Mouse (Mus musculus): ENCODE measurements around the gene Gm7138. TPM values are rescaled to one million over a fixed set of nuclear protein-coding genes. Genes with fewer than 3 reads are reported as not detected.
"Not testable (repeated sequence)": the region's sequence is repeated elsewhere in the genome, so short reads cannot be mapped to it uniquely, and the experiment has no call there.

Gm7138 gene
- polyA plus RNA-seq, 1 experiment from 2014 or later = not detected

DNA sequence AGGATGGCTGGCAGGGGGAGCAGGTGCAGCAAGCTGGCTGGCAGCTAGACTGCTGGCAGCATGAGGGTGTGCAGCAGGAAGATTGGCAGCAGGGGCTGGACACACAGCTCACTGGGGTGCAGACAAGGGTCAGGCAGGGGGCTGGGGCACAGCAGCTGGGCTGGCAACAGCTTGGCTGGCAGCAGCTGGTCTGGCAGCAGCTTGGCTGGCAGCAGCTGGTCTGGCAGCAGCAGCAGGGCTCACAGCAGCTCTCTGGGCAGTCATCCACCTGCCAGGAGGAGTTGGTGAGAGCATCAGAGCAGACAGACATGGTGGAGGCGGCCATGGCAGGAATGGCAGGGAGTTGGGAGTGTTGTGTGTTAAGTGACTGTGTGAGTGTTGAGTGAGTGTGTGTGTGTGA lies 11.1 kb upstream of the Gm7138 start, which contains the start of gene Gm7137:
Gene Gm7137, minus strand, starts transcription at position 325 of the 400 bp plus-strand sequence.
- WGBS = 44% methylated on average over 1 of the region's 1 CpGs

DNA sequence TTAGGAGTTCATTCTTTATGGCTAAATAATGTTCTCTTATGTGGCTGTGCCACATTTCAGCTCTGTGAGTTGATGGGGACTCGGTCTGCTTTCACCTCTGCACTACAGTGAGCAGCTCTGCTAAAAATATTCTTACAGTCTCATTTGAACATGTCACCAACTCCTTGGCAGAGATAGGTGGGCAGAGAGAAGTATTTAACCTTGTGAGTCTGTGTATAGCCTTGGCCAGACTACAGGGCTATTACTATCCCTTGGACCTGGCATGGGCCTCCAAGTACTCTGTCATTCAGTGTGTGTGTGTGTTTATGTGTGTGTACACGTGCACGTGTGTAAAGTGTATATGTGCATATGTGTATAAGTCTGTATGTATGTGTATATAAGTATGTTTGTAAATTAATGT lies 6.7 kb upstream of the Gm7138 start:
- 83% methylated on average over 3 of the region's 3 CpGs for WGBS
- H3K4me1 ChIP-seq; H3K4me2 ChIP-seq; ATAC-seq (ENCODE audit: borderline replicate concordance, extremely low read depth, low FRiP score, low TSS enrichment); H3K36me3 ChIP-seq; H3K27me3 ChIP-seq; H3K4me3 ChIP-seq; H3K9ac ChIP-seq; H3K9me3 ChIP-seq; H3K27ac ChIP-seq: not testable (repeated sequence)

More for the DNA sequence above, 11.1 kb upstream of the Gm7138 start, which contains the start of gene Gm7137:
- H3K27me3 ChIP-seq; H3K4me3 ChIP-seq; H3K4me1 ChIP-seq; H3K9me3 ChIP-seq; H3K27ac ChIP-seq; H3K9ac ChIP-seq; ATAC-seq (ENCODE audit: borderline replicate concordance, extremely low read depth, low FRiP score, low TSS enrichment); H3K4me2 ChIP-seq; H3K36me3 ChIP-seq: not testable (repeated sequence)

DNA sequence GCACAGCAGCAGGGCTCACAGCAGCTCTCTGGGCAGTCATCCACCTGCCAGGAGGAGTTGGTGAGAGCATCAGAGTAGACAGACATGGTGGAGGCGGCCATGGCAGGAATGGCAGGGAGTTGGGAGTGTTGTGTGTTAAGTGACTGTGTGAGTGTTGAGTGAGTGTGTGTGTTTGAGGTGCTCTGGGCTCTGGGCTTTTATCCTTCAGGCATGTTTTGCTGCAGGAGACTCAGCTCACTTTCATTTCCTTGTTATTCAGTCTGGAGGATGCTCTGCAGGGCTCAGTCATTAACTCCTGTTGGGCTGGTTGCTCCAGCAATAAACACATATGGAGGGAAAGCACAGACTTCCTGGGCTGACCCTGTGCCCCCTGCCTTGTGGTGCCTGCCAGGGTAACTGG lies 5.7 kb upstream of the Gm7138 start, which contains the start of gene Gm3250:
Gene Gm3250, minus strand, starts transcription at position 101 of the 400 bp plus-strand sequence.
- H3K4me3 ChIP-seq; H3K4me2 ChIP-seq; H3K4me1 ChIP-seq; H3K36me3 ChIP-seq; H3K9me3 ChIP-seq; H3K27me3 ChIP-seq; H3K9ac ChIP-seq; H3K27ac ChIP-seq; ATAC-seq (ENCODE audit: borderline replicate concordance, extremely low read depth, low FRiP score, low TSS enrichment): not testable (repeated sequence)
- WGBS = 60% methylated on average over 1 of the region's 1 CpGs

DNA sequence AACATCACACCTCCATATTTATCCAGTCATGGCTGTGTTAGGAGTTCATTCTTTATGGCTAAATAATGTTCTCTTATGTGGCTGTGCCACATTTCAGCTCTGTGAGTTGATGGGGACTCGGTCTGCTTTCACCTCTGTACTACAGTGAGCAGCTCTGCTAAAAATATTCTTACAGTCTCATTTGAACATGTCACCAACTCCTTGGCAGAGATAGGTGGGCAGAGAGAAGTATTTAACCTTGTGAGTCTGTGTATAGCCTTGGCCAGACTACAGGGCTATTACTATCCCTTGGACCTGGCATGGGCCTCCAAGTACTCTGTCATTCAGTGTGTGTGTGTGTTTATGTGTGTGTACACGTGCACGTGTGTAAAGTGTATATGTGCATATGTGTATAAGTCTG lies 4.6 kb downstream of the Gm7138 start:
- not testable (repeated sequence) for ATAC-seq (ENCODE audit: borderline replicate concordance, extremely low read depth, low FRiP score, low TSS enrichment)
- WGBS = 74% methylated on average over 3 of the region's 3 CpGs

DNA sequence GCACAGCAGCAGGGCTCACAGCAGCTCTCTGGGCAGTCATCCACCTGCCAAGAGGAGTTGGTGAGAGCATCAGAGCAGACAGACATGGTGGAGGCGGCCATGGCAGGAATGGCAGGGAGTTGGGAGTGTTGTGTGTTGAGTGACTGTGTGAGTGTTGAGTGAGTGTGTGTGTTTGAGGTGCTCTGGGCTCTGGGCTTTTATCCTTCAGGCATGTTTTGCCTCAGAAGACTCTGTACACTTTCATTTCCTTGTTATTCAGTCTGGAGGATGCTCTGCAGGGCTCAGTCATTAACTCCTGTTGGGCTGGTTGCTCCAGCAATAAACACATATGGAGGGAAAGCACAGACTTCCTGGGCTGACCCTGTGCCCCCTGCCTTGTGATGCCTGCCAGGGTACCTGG lies 5.5 kb downstream of the Gm7138 start, which contains the start of gene Gm3238:
Gene Gm3238, minus strand, starts transcription at position 101 of the 400 bp plus-strand sequence.
- not testable (repeated sequence) for H3K9me3 ChIP-seq; H3K4me1 ChIP-seq; H3K27ac ChIP-seq; ATAC-seq (ENCODE audit: borderline replicate concordance, extremely low read depth, low FRiP score, low TSS enrichment); H3K27me3 ChIP-seq; H3K36me3 ChIP-seq; H3K4me2 ChIP-seq; H3K4me3 ChIP-seq; H3K9ac ChIP-seq
- no CpG with 5 or more reads among the region's 1 CpGs for WGBS

More for the DNA sequence above, 4.6 kb downstream of the Gm7138 start:
- not testable (repeated sequence) for H3K27ac ChIP-seq, H3K27me3 ChIP-seq, H3K9me3 ChIP-seq, H3K9ac ChIP-seq, H3K4me3 ChIP-seq, H3K4me2 ChIP-seq, H3K36me3 ChIP-seq, H3K4me1 ChIP-seq

- ATAC-seq (ENCODE audit: borderline replicate concordance, extremely low read depth, low FRiP score, low TSS enrichment) = no peak
- H3K27me3 ChIP-seq = no peaks in the 10 kb centered on the region
- H3K36me3 ChIP-seq = no peaks in the 10 kb centered on the region
- WGBS = 72% methylated on average over 1 of the region's 1 CpGs
- no peaks in the 10 kb centered on the region for H3K4me1 ChIP-seq
- no peak overlapping the region for H3K4me2 ChIP-seq
- no peak overlapping the region for H3K27ac ChIP-seq
- no peak overlapping the region for H3K9ac ChIP-seq
- no peaks in the 10 kb centered on the region for H3K9me3 ChIP-seq
- H3K4me3 ChIP-seq = no peak overlapping the region
Observed at GRCm38 (mm10) chr10:77769727-77770126, 7.0 kb downstream of the Gm7138 start.

- H3K9ac ChIP-seq; H3K27ac ChIP-seq; H3K27me3 ChIP-seq; H3K4me1 ChIP-seq; H3K9me3 ChIP-seq; H3K4me3 ChIP-seq; H3K36me3 ChIP-seq; H3K4me2 ChIP-seq; ATAC-seq (ENCODE audit: borderline replicate concordance, extremely low read depth, low FRiP score, low TSS enrichment): not testable (repeated sequence)
- WGBS = 50% methylated on average over 1 of the region's 1 CpGs
Observed at GRCm38 (mm10) chr10:77759582-77759981, 17.2 kb downstream of the Gm7138 start, which contains the start of gene Gm3233. Gm3233 (minus strand) TSS chr10:77759682.

DNA sequence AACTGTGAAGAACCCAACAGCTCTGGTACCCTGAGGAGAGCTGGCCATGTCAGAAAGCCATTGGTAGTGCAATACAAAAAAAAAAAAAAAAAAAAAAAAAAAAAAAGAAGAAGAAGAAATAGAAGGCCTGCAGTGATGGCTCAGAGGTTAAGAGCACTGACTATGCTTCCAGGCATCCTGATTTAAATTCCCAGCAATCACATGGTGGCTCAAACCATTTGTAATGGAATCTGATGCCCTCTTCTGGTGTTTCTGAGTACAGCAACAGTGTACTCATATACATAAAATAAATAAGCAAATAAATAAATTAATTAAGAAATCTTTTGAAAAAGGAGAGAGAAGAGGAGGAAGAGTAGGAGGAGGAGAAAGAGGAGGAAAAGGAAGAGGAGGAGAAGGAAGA lies 23.3 kb downstream of the Gm7138 start:
- H3K4me2 ChIP-seq = no peak overlapping the region
- no peak overlapping the region for H3K27ac ChIP-seq
- H3K9ac ChIP-seq = no peak overlapping the region
- no peaks in the 10 kb centered on the region for H3K9me3 ChIP-seq
- no peak for ATAC-seq (ENCODE audit: borderline replicate concordance, extremely low read depth, low FRiP score, low TSS enrichment)
- no peaks in the 10 kb centered on the region for H3K36me3 ChIP-seq
- H3K27me3 ChIP-seq = no peaks in the 10 kb centered on the region
- H3K4me1 ChIP-seq = no peaks in the 10 kb centered on the region
- no peak overlapping the region for H3K4me3 ChIP-seq

GRCm38 (mm10) chr10:77752312-77752711 lies 24.4 kb downstream of the Gm7138 start:
- H3K4me3 ChIP-seq; H3K9ac ChIP-seq; H3K9me3 ChIP-seq; ATAC-seq (ENCODE audit: borderline replicate concordance, extremely low read depth, low FRiP score, low TSS enrichment); H3K36me3 ChIP-seq; H3K27me3 ChIP-seq; H3K4me2 ChIP-seq; H3K27ac ChIP-seq; H3K4me1 ChIP-seq: not testable (repeated sequence)
- 46% methylated on average over 3 of the region's 3 CpGs for WGBS

- not testable (repeated sequence) for H3K9ac ChIP-seq; H3K4me3 ChIP-seq; H3K9me3 ChIP-seq; ATAC-seq (ENCODE audit: borderline replicate concordance, extremely low read depth, low FRiP score, low TSS enrichment); H3K27me3 ChIP-seq; H3K4me2 ChIP-seq; H3K27ac ChIP-seq; H3K4me1 ChIP-seq; H3K36me3 ChIP-seq
- 50% methylated on average over 1 of the region's 1 CpGs for WGBS
Observed at GRCm38 (mm10) chr10:77751254-77751653, 25.5 kb downstream of the Gm7138 start, which contains the start of gene Gm9736. Gm9736 (minus strand) TSS chr10:77751354.

DNA sequence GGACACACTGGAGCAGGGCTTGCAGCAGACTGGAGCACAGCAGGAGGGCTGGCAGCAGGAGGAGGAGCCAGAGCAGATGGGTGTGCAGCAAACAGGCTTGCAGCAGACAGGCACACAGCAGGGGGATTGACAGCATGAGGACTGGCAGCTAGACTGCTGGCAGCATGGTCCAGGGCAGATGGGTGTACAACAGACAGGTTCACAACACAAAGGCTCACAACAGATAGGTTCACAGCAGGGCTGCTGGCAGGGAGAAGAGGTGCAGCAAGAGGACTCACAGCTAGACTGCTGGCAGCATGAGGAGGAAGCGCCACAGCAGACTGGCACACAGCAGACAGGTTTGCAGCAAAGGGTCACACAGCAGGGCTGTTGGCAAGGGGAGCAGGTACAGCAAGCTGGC lies 26.1 kb downstream of the Gm7138 start:
- not testable (repeated sequence) for H3K27me3 ChIP-seq; H3K4me2 ChIP-seq; H3K27ac ChIP-seq; H3K9me3 ChIP-seq; H3K4me1 ChIP-seq; H3K9ac ChIP-seq; H3K36me3 ChIP-seq; H3K4me3 ChIP-seq; ATAC-seq (ENCODE audit: borderline replicate concordance, extremely low read depth, low FRiP score, low TSS enrichment)
- 70% methylated on average over 1 of the region's 1 CpGs for WGBS

DNA sequence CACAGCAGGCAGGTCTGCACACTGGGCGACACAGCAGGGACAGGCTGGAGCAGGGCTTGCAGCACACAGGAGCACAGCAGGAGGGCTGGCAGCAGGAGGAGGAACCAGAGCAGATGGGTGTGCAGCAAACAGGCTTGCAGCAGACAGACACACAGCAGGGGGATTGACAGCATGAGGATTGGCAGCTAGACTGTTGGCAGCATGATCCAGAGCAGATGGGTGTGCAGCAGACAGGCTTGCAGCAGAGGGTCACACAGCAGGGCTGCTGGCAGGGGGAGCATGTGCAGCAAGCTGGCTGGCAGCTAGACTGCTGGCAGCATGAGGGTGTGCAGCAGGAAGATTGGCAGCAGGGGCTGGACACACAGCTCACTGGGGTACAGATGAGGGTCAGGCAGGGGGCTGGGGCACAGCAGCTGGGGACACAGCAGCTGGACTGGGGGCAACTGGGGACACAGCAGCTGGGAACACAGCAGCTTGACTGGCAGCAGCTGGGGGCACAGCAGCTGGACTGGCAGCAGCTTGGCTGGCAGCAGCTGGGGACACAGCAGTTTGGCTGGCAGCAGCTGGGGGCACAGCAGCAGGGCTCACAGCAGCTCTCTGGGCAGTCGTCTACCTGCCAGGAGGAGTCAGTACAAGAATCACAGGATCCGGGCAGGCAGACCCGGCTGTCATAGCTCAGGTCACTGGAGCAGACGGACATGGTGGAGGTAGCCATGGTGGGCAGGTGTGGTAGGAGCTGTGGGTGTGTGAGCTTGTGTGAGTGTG lies 34.6 kb downstream of the Gm7138 start, which contains the start of gene Gm18596:
Gene Gm18596, minus strand, starts transcription at position 715 of the 765 bp plus-strand sequence.
- not testable (repeated sequence) for H3K36me3 ChIP-seq

More for the DNA sequence above, 34.6 kb downstream of the Gm7138 start, which contains the start of gene Gm18596:
- not testable (repeated sequence) for H3K9ac ChIP-seq; H3K27me3 ChIP-seq; H3K27ac ChIP-seq; H3K4me1 ChIP-seq; H3K4me3 ChIP-seq; H3K4me2 ChIP-seq; ATAC-seq (ENCODE audit: borderline replicate concordance, extremely low read depth, low FRiP score, low TSS enrichment); H3K9me3 ChIP-seq
- 43% methylated on average over 5 of the region's 5 CpGs for WGBS

All from lung, embryonic 15.5 days (tissue).